Mouse (Mus musculus) midbrain, embryonic 11.5 days (tissue): Measurements from ENCODE around the gene Ttc7. TPM values are rescaled to one million over a fixed set of nuclear protein-coding genes. Genes with fewer than 3 reads are reported as not detected.

ENCODE experiments used
- ATAC-seq: fragments of 200-750 bp; cut with Nextera tagmentation; 2 replicates; pipeline ENCODE4 v1.8.0; 2017; ENCODE audit warnings: moderate TSS enrichment, moderate library complexity; ENCODE audit not compliant: low FRiP score
- DNase-seq: peaks from one replicate; pipeline ENCODE4 v3.0.0; 2015; ENCODE audit warnings: low spot score; ENCODE audit errors: missing footprints
- H3K27ac ChIP-seq: fragments of 300-500 bp; sonication (generic); 2 replicates; pipeline ENCODE4 v1.5.1; 2014; ENCODE audit warnings: low read depth, low read length
- H3K27me3 ChIP-seq: fragments of 300-500 bp; sonication (generic); 2 replicates; pipeline ENCODE4 v1.6.1; 2014; ENCODE audit warnings: mild to moderate bottlenecking, low read length, moderate library complexity, mixed read lengths; ENCODE audit not compliant: control insufficient read depth, insufficient read depth
- H3K36me3 ChIP-seq: fragments of 300-500 bp; sonication (generic); 2 replicates; pipeline ENCODE4 v1.6.1; 2014; ENCODE audit warnings: mild to moderate bottlenecking, low read length, moderate library complexity, mixed read lengths; ENCODE audit not compliant: control insufficient read depth, insufficient read depth
- H3K4me1 ChIP-seq: fragments of 300-500 bp; sonication (generic); 2 replicates; pipeline ENCODE4 v1.6.1; 2014; ENCODE audit warnings: low read length; ENCODE audit not compliant: control insufficient read depth, insufficient read depth
- H3K4me2 ChIP-seq: fragments of 300-500 bp; sonication (generic); 2 replicates; pipeline ENCODE4 v1.6.1; 2014; ENCODE audit warnings: mild to moderate bottlenecking, moderate library complexity
- H3K4me3 ChIP-seq: fragments of 300-500 bp; sonication (generic); 2 replicates; pipeline ENCODE4 v1.5.1; 2014; ENCODE audit warnings: low read depth, low read length
- H3K9ac ChIP-seq: fragments of 300-500 bp; sonication (generic); 2 replicates; pipeline ENCODE4 v1.6.1; 2014; ENCODE audit warnings: low read length
- H3K9me3 ChIP-seq: fragments of 300-500 bp; sonication (generic); 2 replicates; pipeline ENCODE4 v1.6.1; 2016; ENCODE audit warnings: low read length; ENCODE audit not compliant: control insufficient read depth
- WGBS: fragments of 180-500 bp; shearing (Covaris S2); extraction: QIAGEN DNeasy Blood & Tissue Kit; methylation state at CpG from one replicate; pipeline ENCODE4 v1.1.7; 2014; 5-methylcytosine and 5-hydroxymethylcytosine counted together
- polyA plus RNA-seq: library from polyadenylated mRNA; unstranded; fragments of >200 nt; fragmentation: Nextera tagmentation; extraction: Ambion mirVana; gene quantifications from 2 replicates; pipeline ENCODE4 v1.2.1, GENCODE M21; 2014

Ttc7 gene
- polyA plus RNA-seq, 1 experiment from 2014 or later: 3.0 TPM

- WGBS: 85% methylated on average over 12 of the region's 12 CpGs
- DNase-seq (no peak), ATAC-seq (no peak)
- no peak overlapping the region for H3K4me2 ChIP-seq
- no peaks in the 10 kb centered on the region for H3K27me3 ChIP-seq
- no peak overlapping the region for H3K27ac ChIP-seq
- H3K4me3 ChIP-seq: no peak overlapping the region
- peaks cover 3% of the 10 kb centered on the region; the same call in 1 of the 2 replicates for H3K4me1 ChIP-seq
- H3K9me3 ChIP-seq: no peaks in the 10 kb centered on the region
- H3K36me3 ChIP-seq: no peaks in the 10 kb centered on the region
- no peak overlapping the region for H3K9ac ChIP-seq
Observed at GRCm38 (mm10) chr17:87309073-87309788, 26.5 kb downstream of the Ttc7 start.

GRCm38 (mm10) chr17:87310497-87310896 lies 27.8 kb downstream of the Ttc7 start:
- H3K9ac ChIP-seq: no peak overlapping the region
- ATAC-seq (no peak), DNase-seq (no peak)
- WGBS: 86% methylated on average over 7 of the region's 7 CpGs
- H3K36me3 ChIP-seq: no peaks in the 10 kb centered on the region
- no peak overlapping the region for H3K4me2 ChIP-seq
- no peaks in the 10 kb centered on the region for H3K27me3 ChIP-seq
- H3K4me3 ChIP-seq: no peak overlapping the region
- no peaks in the 10 kb centered on the region for H3K9me3 ChIP-seq
- no peak overlapping the region for H3K27ac ChIP-seq
- peaks cover 3% of the 10 kb centered on the region; the same call in 1 of the 2 replicates for H3K4me1 ChIP-seq

- no peak overlapping the region for H3K9ac ChIP-seq
- H3K9me3 ChIP-seq: no peaks in the 10 kb centered on the region
- no peak overlapping the region for H3K27ac ChIP-seq
- ATAC-seq (0 out of 2 replicates have a peak, but pooled peaks have one; percentile 19), DNase-seq (no peak)
- peaks cover 3% of the 10 kb centered on the region; the same call in 1 of the 2 replicates for H3K4me1 ChIP-seq
- H3K4me2 ChIP-seq: no peak overlapping the region
- no peaks in the 10 kb centered on the region for H3K27me3 ChIP-seq
- H3K4me3 ChIP-seq: no peak overlapping the region
- 30% methylated on average over 12 of the region's 12 CpGs for WGBS
- H3K36me3 ChIP-seq: no peaks in the 10 kb centered on the region
Observed at GRCm38 (mm10) chr17:87312351-87312750, 29.7 kb downstream of the Ttc7 start.

- no peaks in the 10 kb centered on the region for H3K27me3 ChIP-seq
- H3K9ac ChIP-seq: no peak overlapping the region
- H3K27ac ChIP-seq: no peak overlapping the region
- no peak overlapping the region for H3K4me3 ChIP-seq
- no peak for DNase-seq
- ATAC-seq: no peak
- WGBS: 70% methylated on average over 18 of the region's 18 CpGs
- no peaks in the 10 kb centered on the region for H3K36me3 ChIP-seq
- no peak overlapping the region for H3K4me2 ChIP-seq
- H3K4me1 ChIP-seq: peaks cover 3% of the 10 kb centered on the region; the same call in 1 of the 2 replicates
- H3K9me3 ChIP-seq: no peaks in the 10 kb centered on the region
Observed at GRCm38 (mm10) chr17:87312924-87313870, 30.5 kb downstream of the Ttc7 start.

- no peak overlapping the region for H3K9ac ChIP-seq
- no peak overlapping the region for H3K27ac ChIP-seq
- WGBS: 81% methylated on average over 8 of the region's 8 CpGs
- no peak overlapping the region for H3K4me3 ChIP-seq
- no peak overlapping the region for H3K4me2 ChIP-seq
- H3K9me3 ChIP-seq: no peaks in the 10 kb centered on the region
- no peak for DNase-seq
- H3K36me3 ChIP-seq: no peaks in the 10 kb centered on the region
- no peaks in the 10 kb centered on the region for H3K27me3 ChIP-seq
- no peak; the same call in 1 of the 2 replicates for ATAC-seq
- H3K4me1 ChIP-seq: peaks cover 3% of the 10 kb centered on the region; the same call in 1 of the 2 replicates
Observed at GRCm38 (mm10) chr17:87314121-87314520, 31.4 kb downstream of the Ttc7 start.

- H3K9ac ChIP-seq: no peak overlapping the region
- WGBS: 53% methylated on average over 5 of the region's 5 CpGs
- no peaks in the 10 kb centered on the region for H3K27me3 ChIP-seq
- H3K27ac ChIP-seq: no peak overlapping the region
- DNase-seq (peak; percentile 90), ATAC-seq (peak; percentile 67)
- no peaks in the 10 kb centered on the region for H3K9me3 ChIP-seq
- no peak overlapping the region for H3K4me3 ChIP-seq
- H3K4me1 ChIP-seq: peaks cover 3% of the 10 kb centered on the region; the same call in 1 of the 2 replicates
- no peak overlapping the region for H3K4me2 ChIP-seq
- no peaks in the 10 kb centered on the region for H3K36me3 ChIP-seq
Observed at GRCm38 (mm10) chr17:87314530-87314946, 31.9 kb downstream of the Ttc7 start.

- H3K4me3 ChIP-seq: no peak overlapping the region
- H3K9me3 ChIP-seq: no peaks in the 10 kb centered on the region
- H3K36me3 ChIP-seq: no peaks in the 10 kb centered on the region
- no peak overlapping the region for H3K27ac ChIP-seq
- H3K27me3 ChIP-seq: no peaks in the 10 kb centered on the region
- no peak overlapping the region for H3K9ac ChIP-seq
- peak; percentile 72 for ATAC-seq
- peaks cover 3% of the 10 kb centered on the region; the same call in 1 of the 2 replicates for H3K4me1 ChIP-seq
- no peak overlapping the region for H3K4me2 ChIP-seq
- WGBS: 6% methylated on average over 9 of the region's 9 CpGs
- peak; percentile 99 for DNase-seq
Observed at GRCm38 (mm10) chr17:87315021-87315531, 32.4 kb downstream of the Ttc7 start.

- peaks cover 3% of the 10 kb centered on the region; the same call in 1 of the 2 replicates for H3K4me1 ChIP-seq
- ATAC-seq (no peak), DNase-seq (no peak)
- no peak overlapping the region for H3K9ac ChIP-seq
- no peaks in the 10 kb centered on the region for H3K9me3 ChIP-seq
- no peaks in the 10 kb centered on the region for H3K36me3 ChIP-seq
- H3K4me3 ChIP-seq: no peak overlapping the region
- H3K27ac ChIP-seq: no peak overlapping the region
- H3K4me2 ChIP-seq: no peak overlapping the region
- no peaks in the 10 kb centered on the region for H3K27me3 ChIP-seq
- 81% methylated on average over 23 of the region's 23 CpGs for WGBS
Observed at GRCm38 (mm10) chr17:87315891-87316763, 33.4 kb downstream of the Ttc7 start.
